Mouse (Mus musculus) CD4-positive, CD25-positive, alpha-beta regulatory T cell, adult 4 months (primary cell): ENCODE measurements at regions not wholly inside any gene's neighbourhood (a gene's known extent, or its start where the extent isn't known, plus 50 kb on each side); places are given as distances from the start of the nearest gene placed in this dataset.
"Not testable (repeated sequence)": the region's sequence is repeated elsewhere in the genome, so short reads cannot be mapped to it uniquely, and the experiment has no call there.

Experiments used
- ATAC-seq: one replicate; pipeline ENCODE4 v1.8.0; 2017

GRCm38 (mm10) chr1:7388627-7389026 is 2580.9 kb downstream of the Gm37988 start:
- ATAC-seq, result no peak

GRCm38 (mm10) chr1:7393508-7393907 is 2585.8 kb downstream of the Gm37988 start:
- ATAC-seq, result no peak

DNA sequence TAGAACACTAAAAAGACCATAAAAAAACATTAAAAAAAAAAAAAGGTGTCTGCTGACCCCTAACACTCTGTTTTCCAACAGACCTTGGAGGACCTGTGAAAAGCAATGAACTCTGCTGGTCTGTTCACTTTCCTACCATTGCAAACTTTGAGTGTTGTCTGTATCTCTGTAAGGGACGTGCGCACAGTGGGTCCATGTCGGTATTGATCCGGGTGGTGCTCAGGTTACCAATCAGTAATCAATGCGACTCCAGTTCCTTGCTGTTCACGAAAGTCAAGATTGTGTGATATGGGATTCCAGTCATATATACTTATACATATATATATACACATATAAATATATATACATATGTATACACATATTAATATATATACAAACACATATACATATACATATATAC is 2586.5 kb downstream of the Gm37988 start:
- ATAC-seq, result no peak

DNA sequence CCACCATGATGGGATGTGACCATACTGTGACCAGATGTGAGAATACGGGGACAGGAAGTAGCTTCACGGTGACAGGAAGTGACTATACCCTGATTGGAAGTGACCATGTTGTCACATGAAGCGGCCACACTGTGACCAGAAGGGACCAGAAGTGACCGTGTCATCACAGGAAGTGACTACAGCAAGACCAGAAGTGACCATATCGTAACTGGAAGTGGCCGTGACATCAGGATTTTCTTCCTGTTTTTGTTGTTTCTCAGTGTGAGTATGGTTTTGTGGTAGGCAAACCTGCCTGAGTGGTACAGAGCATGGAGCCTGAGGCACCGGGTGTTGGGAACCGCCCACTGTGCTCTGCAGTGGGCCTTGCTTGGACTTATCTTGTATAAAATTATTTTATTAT is 2587.8 kb downstream of the Gm37988 start:
- no peak for ATAC-seq

GRCm38 (mm10) chr1:7396867-7397806 is 2589.4 kb downstream of the Gm37988 start:
- peak; percentile 71 for ATAC-seq

DNA sequence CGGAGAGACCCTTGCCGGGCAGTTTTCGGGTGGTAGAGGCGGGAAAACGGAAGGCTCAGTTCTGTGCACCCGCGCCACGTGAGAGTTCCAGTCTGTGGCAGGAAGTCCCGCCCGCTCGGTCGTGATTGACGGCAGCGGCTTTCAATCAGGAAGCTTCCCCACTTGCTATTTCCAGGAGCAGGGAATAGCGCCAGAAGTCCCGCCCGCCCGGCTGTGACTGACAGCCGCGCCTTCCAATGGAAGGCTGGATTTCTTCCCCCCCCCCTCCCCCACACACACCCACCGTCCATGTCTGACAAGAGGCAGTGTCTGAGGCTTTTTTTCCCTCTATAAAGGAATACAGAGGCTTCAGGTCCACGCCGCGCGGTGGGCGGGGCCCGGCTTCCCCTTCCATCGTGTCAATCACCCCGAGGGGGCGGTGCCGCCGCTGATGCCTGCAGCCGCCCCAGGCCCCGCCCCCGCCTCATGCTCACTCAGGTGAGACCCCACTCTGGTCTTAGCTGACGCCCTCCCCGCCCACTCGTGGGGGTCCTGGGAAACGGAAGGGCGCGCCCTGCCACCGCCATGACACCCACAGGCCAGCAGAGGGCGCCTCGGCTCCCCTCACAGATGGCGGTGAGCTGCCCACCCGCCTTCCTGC is 2590.2 kb downstream of the Gm37988 start:
- ATAC-seq, result peak; percentile 84

- no peak for ATAC-seq
Measured at GRCm38 (mm10) chr1:7398678-7399218, 2591.1 kb downstream of the Gm37988 start.

- not testable (repeated sequence) for ATAC-seq
Measured at GRCm38 (mm10) chr1:7405651-7406050, 2598.0 kb downstream of the Gm37988 start.

- ATAC-seq, result peak; percentile 74
Measured at GRCm38 (mm10) chr1:7414444-7414843, 2606.8 kb downstream of the Gm37988 start.

- no peak for ATAC-seq
Measured at GRCm38 (mm10) chr1:7451660-7452155, 2644.0 kb downstream of the Gm37988 start.

- ATAC-seq, result peak; percentile 64
Measured at GRCm38 (mm10) chr1:7454931-7455330, 2647.2 kb downstream of the Gm37988 start.

- ATAC-seq, result peak; percentile 73
Measured at GRCm38 (mm10) chr1:7457895-7458294, 2650.2 kb downstream of the Gm37988 start.

- no peak for ATAC-seq
Measured at GRCm38 (mm10) chr1:7494096-7494495, 2686.4 kb downstream of the Gm37988 start.

- no peak for ATAC-seq
Measured at GRCm38 (mm10) chr1:7499042-7499441, 2691.3 kb downstream of the Gm37988 start.

GRCm38 (mm10) chr1:7502363-7502762 is 2694.7 kb downstream of the Gm37988 start:
- ATAC-seq, result no peak

- no peak for ATAC-seq
Measured at GRCm38 (mm10) chr1:7518791-7519190, 2711.1 kb downstream of the Gm37988 start.

GRCm38 (mm10) chr1:7533506-7533905 is 2725.8 kb downstream of the Gm37988 start:
- ATAC-seq, result no peak

DNA sequence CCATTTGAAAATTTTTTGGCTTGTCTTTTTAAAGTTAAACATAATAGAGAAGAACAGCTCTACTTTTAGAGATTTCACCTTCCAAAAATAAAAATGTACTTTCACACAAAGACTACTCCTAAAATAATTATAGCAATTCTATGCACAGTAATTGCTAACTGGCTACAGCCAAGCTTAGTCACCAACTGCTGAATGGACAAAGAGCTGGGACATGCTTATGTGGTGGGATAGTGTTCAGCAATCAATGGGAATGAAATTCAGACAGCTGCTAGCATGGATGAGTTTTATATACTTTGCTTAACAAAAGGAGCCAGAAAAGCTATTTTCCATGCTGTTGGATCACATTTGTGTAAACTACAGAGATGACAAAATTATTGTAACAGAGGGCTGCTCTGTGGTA is 2727.5 kb downstream of the Gm37988 start:
- ATAC-seq, result no peak

DNA sequence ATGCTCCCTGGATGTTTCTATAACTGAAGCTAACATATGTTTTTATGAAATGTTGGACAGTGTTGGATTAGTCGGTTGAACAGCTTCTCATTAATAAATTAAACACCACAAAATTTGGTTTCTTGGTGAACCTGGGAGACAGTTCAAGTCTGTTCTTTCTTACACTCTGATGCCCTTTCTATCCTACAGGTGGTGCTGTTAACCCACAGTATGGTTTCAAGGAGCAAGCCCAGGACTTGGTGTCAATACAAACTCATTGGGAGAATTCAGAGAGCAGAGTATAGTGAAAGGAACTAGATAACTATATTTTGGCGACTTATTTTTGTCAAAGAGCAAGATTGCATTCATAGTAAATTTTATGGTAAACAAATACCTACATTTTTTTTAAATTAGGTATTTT is 2735.8 kb downstream of the Gm37988 start:
- ATAC-seq, result peak; percentile 61

- ATAC-seq, result no peak
Measured at GRCm38 (mm10) chr1:7548261-7548660, 2740.6 kb downstream of the Gm37988 start.

DNA sequence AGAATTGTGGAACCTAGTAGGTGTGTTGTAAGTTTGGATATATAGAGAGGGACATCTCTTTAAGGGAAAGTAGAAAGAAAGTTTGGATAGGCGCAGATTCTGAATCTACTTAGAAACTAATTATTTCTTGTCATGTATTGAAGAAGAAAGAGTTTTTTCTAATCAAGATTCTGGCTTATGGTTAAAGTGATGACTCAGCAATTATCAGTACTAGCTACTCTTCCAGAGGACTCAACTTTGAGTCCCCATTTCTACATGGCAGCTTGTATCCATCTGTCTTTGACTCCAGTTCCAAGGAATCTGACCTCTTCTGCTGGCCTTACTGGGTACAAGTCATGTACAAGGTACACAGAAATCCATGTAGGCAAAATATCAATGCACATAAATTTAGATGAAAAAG is 2767.1 kb downstream of the Gm37988 start:
- ATAC-seq, result no peak

- ATAC-seq, result no peak
Measured at GRCm38 (mm10) chr1:7586409-7586808, 2778.7 kb downstream of the Gm37988 start.

DNA sequence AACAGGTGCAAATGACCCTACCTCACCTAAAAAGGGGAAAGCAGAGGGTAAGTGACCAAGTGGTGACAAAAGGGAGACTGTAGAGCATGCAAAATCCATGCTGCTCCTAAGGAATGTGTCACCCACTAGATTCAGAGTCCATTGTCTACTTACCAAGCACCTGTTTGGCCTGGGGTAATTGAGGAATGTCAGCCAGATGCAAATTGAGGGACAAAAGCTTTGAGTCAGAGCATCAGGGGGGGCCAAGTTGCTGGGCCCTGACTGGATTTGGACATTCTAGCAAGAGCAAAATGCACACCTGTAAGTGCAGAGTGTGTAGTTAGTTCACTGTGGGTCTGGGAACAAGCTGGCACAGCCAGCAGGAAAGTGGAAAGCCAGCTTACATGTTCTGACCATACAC is 2783.6 kb downstream of the Gm37988 start:
- no peak for ATAC-seq
